Mouse (Mus musculus): Measurements from ENCODE around the gene Ngef. TPM values are rescaled to one million over a fixed set of nuclear protein-coding genes. Genes with fewer than 3 reads are reported as not detected.
A peak's percentile ranks its signal among the peaks of the same experiment; 100 is the strongest.

Ngef gene
- polyA plus RNA-seq, 1 experiment from 2014 or later, result 2.9 TPM

DNA sequence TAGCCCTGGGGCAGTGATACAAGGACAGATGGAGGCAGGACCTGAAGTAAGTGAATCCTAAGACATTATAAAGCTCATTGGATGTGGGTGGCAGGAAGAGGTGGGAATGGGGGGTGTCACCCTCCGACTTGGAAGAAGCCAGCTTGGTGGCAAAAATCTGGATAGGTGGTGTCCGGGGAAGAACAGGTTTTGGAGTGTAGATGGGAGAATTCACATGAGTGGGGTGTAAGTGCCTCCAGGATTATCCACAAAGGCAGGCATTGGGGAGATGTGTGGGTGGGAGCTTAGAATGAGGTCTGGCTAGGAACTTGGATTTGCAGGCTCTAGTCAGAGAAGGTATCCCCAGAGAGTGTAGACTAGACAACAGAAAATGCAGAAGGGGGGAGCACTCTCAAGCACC, 31.6 kb upstream of the Ngef start:
- WGBS, result 87% methylated on average over 2 of the region's 2 CpGs
- Histone ChIP-seq H3K27ac (ENCODE audit: low read depth, low read length) (no peak overlapping the region), H3K4me1 (replicated peaks; ENCODE audit: control insufficient read depth, insufficient read depth, low read length) (no peaks in the 10 kb centered on the region), H3K9me3 (ENCODE audit: control insufficient read depth, low read length) (no peaks in the 10 kb centered on the region), H3K27me3 (ENCODE audit: control insufficient read depth, insufficient read depth, low read length) (no peaks in the 10 kb centered on the region), H3K9ac (ENCODE audit: low read depth, low read length) (no peak overlapping the region), H3K4me2 (replicated peaks; ENCODE audit: low read depth, low read length) (no peak overlapping the region), H3K4me3 (ENCODE audit: low read depth, low read length) (no peak overlapping the region), H3K36me3 (ENCODE audit: control insufficient read depth, insufficient read depth, low read length) (no peaks in the 10 kb centered on the region)
- ATAC-seq (ENCODE audit: low FRiP score), result no peak
- no peak for DNase-seq (ENCODE audit: low spot score)

DNA sequence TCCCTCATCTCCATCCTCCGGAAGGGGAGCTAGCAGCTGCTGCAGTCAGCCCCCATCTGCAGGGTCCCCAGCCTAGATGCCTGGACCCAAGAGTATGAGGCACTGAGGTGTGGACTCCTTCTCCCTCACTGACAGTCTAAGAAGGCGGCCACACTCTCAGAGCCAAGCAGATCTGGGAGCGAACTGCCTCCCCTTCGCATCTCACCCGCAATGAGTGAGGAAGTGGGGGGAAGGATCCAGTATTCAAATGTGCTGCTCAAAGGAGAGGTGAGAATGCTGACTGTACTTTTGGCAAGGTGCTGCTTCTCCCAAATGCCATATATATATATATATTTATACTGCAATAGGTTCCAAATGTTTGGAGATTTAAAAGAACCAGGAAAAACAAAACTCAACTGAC, 29.7 kb upstream of the Ngef start:
- no peak for DNase-seq (ENCODE audit: low spot score)
- WGBS, result 93% methylated on average over 5 of the region's 5 CpGs

DNA sequence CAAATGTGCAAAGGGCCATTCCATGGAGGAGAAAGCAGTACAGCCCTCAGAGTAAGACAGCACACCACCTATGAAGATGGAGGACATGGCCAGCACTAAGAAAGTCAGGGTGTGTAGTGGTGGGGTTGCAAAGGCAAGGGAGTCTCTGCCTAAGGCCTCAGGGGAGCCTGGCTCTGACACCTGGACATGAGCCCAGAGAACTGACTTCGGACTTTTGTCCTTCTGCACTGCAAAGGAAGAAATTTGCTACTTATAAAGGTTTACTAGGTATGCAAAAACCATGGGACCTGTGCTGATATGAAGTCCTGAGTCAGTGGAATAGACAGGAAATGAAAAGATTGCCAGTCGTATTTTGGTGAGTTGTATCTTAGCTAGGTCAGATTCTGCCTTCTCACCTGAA, 28.1 kb upstream of the Ngef start:
- no peak for ATAC-seq (ENCODE audit: low FRiP score)
- no peak overlapping the region for H3K27ac ChIP-seq (ENCODE audit: low read depth, low read length)
- H3K4me3 ChIP-seq (ENCODE audit: low read depth, low read length), result no peak overlapping the region
- H3K36me3 ChIP-seq (ENCODE audit: control insufficient read depth, insufficient read depth, low read length), result no peaks in the 10 kb centered on the region
- H3K27me3 ChIP-seq (ENCODE audit: control insufficient read depth, insufficient read depth, low read length), result no peaks in the 10 kb centered on the region
- no peak overlapping the region for H3K9ac ChIP-seq (ENCODE audit: low read depth, low read length)
- DNase-seq (ENCODE audit: low spot score), result no peak
- H3K9me3 ChIP-seq (ENCODE audit: control insufficient read depth, low read length), result no peaks in the 10 kb centered on the region
- no peak overlapping the region for H3K4me2 ChIP-seq (replicated peaks; ENCODE audit: low read depth, low read length)
- WGBS, result 75% methylated on average over 2 of the region's 2 CpGs
- no peaks in the 10 kb centered on the region for H3K4me1 ChIP-seq (replicated peaks; ENCODE audit: control insufficient read depth, insufficient read depth, low read length)

More for the DNA sequence above, 29.7 kb upstream of the Ngef start:
- Histone ChIP-seq H3K27ac (ENCODE audit: low read depth, low read length) (no peak overlapping the region), H3K9ac (ENCODE audit: low read depth, low read length) (no peak overlapping the region), H3K4me2 (replicated peaks; ENCODE audit: low read depth, low read length) (no peak overlapping the region), H3K4me3 (ENCODE audit: low read depth, low read length) (no peak overlapping the region), H3K27me3 (ENCODE audit: control insufficient read depth, insufficient read depth, low read length) (no peaks in the 10 kb centered on the region), H3K9me3 (ENCODE audit: control insufficient read depth, low read length) (no peaks in the 10 kb centered on the region), H3K36me3 (ENCODE audit: control insufficient read depth, insufficient read depth, low read length) (no peaks in the 10 kb centered on the region), H3K4me1 (replicated peaks; ENCODE audit: control insufficient read depth, insufficient read depth, low read length) (no peaks in the 10 kb centered on the region)
- ATAC-seq (ENCODE audit: low FRiP score), result no peak

DNA sequence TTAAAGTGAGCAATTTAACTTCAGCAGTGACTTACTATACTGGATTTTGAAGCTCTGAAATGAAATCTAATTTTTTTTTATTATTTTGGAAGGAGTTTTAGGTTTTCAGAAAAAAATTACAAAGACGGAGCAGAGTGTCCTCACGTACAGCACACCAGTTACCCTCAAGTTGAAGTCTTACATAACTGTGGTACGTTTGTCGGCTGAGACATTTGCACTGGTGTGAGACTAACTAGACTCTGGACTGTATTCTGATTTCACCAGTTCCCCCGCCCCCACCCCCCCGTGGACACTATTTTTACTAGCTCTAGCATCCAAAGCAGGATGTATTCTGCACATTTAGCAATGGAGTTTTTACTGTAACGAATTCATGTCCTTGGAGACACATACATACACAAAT, 26.9 kb upstream of the Ngef start:
- Histone ChIP-seq H3K9me3 (ENCODE audit: control insufficient read depth, low read length) (no peaks in the 10 kb centered on the region), H3K27ac (ENCODE audit: low read depth, low read length) (no peak overlapping the region), H3K36me3 (ENCODE audit: control insufficient read depth, insufficient read depth, low read length) (no peaks in the 10 kb centered on the region), H3K27me3 (ENCODE audit: control insufficient read depth, insufficient read depth, low read length) (no peaks in the 10 kb centered on the region), H3K4me2 (replicated peaks; ENCODE audit: low read depth, low read length) (no peak overlapping the region), H3K4me1 (replicated peaks; ENCODE audit: control insufficient read depth, insufficient read depth, low read length) (no peaks in the 10 kb centered on the region), H3K9ac (ENCODE audit: low read depth, low read length) (no peak overlapping the region), H3K4me3 (ENCODE audit: low read depth, low read length) (no peak overlapping the region)
- 81% methylated on average over 7 of the region's 7 CpGs for WGBS
- DNase-seq (ENCODE audit: low spot score), result no peak
- ATAC-seq (ENCODE audit: low FRiP score), result no peak

DNA sequence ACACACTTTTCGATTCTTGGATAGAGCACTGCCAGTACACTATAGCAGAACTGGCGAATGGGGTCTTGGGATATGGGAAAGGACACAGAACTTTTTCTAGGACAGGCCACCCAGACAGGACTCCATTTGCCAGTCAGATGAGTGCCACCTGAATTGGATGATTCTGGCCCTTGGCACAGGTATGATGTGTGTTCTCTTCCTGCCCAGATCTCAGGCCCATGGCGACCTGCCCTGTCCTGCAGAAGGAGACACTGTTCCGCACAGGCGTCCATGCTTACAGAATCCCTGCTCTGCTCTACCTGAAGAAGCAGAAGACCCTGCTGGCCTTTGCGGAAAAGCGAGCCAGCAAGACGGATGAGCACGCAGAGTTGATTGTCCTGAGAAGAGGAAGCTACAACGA, 21.0 kb upstream of the Ngef start:
- ATAC-seq (ENCODE audit: low FRiP score) (no peak), DNase-seq (ENCODE audit: low spot score) (no peak)
- 97% methylated on average over 10 of the region's 10 CpGs for WGBS
- no peaks in the 10 kb centered on the region for H3K9me3 ChIP-seq (ENCODE audit: control insufficient read depth, low read length)
- no peaks in the 10 kb centered on the region for H3K36me3 ChIP-seq (ENCODE audit: control insufficient read depth, insufficient read depth, low read length)
- no peaks in the 10 kb centered on the region for H3K4me1 ChIP-seq (replicated peaks; ENCODE audit: control insufficient read depth, insufficient read depth, low read length)
- H3K27ac ChIP-seq (ENCODE audit: low read depth, low read length), result no peak overlapping the region
- no peak overlapping the region for H3K4me3 ChIP-seq (ENCODE audit: low read depth, low read length)
- no peaks in the 10 kb centered on the region for H3K27me3 ChIP-seq (ENCODE audit: control insufficient read depth, insufficient read depth, low read length)
- H3K9ac ChIP-seq (ENCODE audit: low read depth, low read length), result no peak overlapping the region
- no peak overlapping the region for H3K4me2 ChIP-seq (replicated peaks; ENCODE audit: low read depth, low read length)

DNA sequence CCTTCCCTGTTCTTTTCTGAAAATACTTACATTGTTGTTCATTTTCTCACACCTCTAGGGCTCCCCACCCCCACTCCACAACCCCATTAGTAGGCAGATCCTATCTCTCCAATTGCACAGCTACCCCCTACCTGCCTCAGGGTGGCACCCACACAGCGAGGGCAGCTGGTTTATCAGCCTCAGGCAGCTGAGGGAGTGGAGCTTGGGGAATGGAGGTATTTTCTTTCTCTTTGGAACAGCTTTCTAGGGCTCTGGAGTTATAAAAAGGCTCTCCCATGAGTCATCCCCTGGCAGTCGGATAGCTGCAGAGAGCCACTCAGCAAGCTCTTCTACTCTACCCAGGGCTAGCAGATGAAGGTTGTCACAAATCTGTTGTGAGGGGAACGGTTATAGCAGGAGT, 20.6 kb upstream of the Ngef start:
- no peak for DNase-seq (ENCODE audit: low spot score)
- H3K9ac ChIP-seq (ENCODE audit: low read depth, low read length), result no peak overlapping the region
- no peaks in the 10 kb centered on the region for H3K9me3 ChIP-seq (ENCODE audit: control insufficient read depth, low read length)
- no peak for ATAC-seq (ENCODE audit: low FRiP score)
- H3K4me3 ChIP-seq (ENCODE audit: low read depth, low read length), result no peak overlapping the region
- no peaks in the 10 kb centered on the region for H3K36me3 ChIP-seq (ENCODE audit: control insufficient read depth, insufficient read depth, low read length)
- no peaks in the 10 kb centered on the region for H3K27me3 ChIP-seq (ENCODE audit: control insufficient read depth, insufficient read depth, low read length)
- WGBS, result 91% methylated on average over 3 of the region's 3 CpGs
- no peak overlapping the region for H3K4me2 ChIP-seq (replicated peaks; ENCODE audit: low read depth, low read length)
- H3K27ac ChIP-seq (ENCODE audit: low read depth, low read length), result no peak overlapping the region
- H3K4me1 ChIP-seq (replicated peaks; ENCODE audit: control insufficient read depth, insufficient read depth, low read length), result no peaks in the 10 kb centered on the region

DNA sequence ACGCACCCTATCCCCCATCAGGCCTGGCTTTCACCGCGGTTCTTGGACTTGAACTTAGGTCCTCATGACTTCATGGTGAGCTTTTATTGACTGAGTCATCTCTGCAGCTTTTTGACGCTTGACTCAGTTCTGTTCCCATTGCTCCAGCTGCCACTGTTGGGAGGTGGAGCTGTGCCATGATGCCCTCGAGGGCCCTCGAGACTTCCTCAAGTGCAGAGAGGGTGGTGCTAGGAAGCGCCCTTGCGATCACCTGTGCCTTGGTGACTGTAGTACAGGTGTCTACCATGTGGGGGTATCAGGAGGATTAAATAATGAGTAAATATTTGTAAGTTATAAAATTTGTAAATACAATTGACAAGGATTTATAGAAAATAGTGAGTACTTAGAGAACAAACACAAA, 16.3 kb upstream of the Ngef start:
- ATAC-seq (ENCODE audit: low FRiP score), result no peak
- no peak for DNase-seq (ENCODE audit: low spot score)
- Histone ChIP-seq H3K27ac (ENCODE audit: low read depth, low read length) (no peak overlapping the region), H3K4me1 (replicated peaks; ENCODE audit: control insufficient read depth, insufficient read depth, low read length) (no peaks in the 10 kb centered on the region), H3K27me3 (ENCODE audit: control insufficient read depth, insufficient read depth, low read length) (no peaks in the 10 kb centered on the region), H3K9me3 (ENCODE audit: control insufficient read depth, low read length) (no peaks in the 10 kb centered on the region), H3K4me2 (replicated peaks; ENCODE audit: low read depth, low read length) (no peak overlapping the region), H3K4me3 (ENCODE audit: low read depth, low read length) (no peak overlapping the region), H3K9ac (ENCODE audit: low read depth, low read length) (no peak overlapping the region), H3K36me3 (ENCODE audit: control insufficient read depth, insufficient read depth, low read length) (no peaks in the 10 kb centered on the region)
- WGBS, result 86% methylated on average over 8 of the region's 8 CpGs

DNA sequence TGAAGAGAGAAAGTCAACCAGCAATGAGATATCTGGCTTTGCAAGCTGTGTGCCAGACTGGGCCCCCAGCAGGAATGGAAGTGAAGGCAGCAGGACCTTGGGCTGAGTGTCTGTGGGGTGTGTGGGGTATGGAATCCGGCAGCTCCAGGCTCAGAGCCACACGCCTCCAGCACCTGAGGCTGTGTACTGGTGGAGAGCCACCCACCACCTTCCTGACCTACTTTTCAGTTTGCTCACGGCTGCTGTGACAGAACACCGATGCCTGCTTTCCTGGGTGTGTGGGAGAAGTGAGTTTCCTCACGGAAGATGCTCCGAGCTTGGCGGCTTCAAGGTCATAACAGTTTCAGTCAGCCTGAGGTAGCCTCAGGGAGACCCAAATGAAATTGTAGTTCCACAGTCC, 15.5 kb upstream of the Ngef start:
- no peak overlapping the region for H3K27ac ChIP-seq (ENCODE audit: low read depth, low read length)
- DNase-seq (ENCODE audit: low spot score) (no peak), ATAC-seq (ENCODE audit: low FRiP score) (no peak)
- H3K27me3 ChIP-seq (ENCODE audit: control insufficient read depth, insufficient read depth, low read length), result no peaks in the 10 kb centered on the region
- WGBS, result 94% methylated on average over 7 of the region's 7 CpGs
- H3K9me3 ChIP-seq (ENCODE audit: control insufficient read depth, low read length), result no peaks in the 10 kb centered on the region
- H3K36me3 ChIP-seq (ENCODE audit: control insufficient read depth, insufficient read depth, low read length), result no peaks in the 10 kb centered on the region
- no peak overlapping the region for H3K4me2 ChIP-seq (replicated peaks; ENCODE audit: low read depth, low read length)
- H3K4me1 ChIP-seq (replicated peaks; ENCODE audit: control insufficient read depth, insufficient read depth, low read length), result no peaks in the 10 kb centered on the region
- H3K4me3 ChIP-seq (ENCODE audit: low read depth, low read length), result no peak overlapping the region
- no peak overlapping the region for H3K9ac ChIP-seq (ENCODE audit: low read depth, low read length)

DNA sequence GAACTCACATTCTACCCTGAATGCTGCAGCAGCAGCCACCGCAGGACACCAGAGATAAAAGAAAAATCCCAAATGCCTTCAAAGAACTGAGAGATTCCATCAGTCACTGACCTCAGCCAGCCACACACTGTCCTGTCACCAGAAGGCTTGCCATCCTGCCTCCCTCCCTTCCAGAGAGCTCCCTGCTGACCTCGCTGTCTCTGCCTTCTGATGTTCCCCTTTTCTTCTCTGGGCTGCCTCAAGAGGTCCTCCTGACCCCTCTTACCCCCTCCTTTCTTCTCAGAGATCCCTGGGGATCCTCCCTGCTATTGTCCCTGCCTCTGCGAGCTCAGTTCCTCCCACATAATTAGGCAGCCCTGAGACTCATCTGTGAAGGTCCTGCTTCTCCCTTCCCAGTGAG, 7.2 kb upstream of the Ngef start:
- DNase-seq (ENCODE audit: low spot score), result peak; percentile 63
- H3K4me3 ChIP-seq (ENCODE audit: low read depth, low read length), result no peak overlapping the region
- peaks cover 4% of the 10 kb centered on the region; the same call in 1 of the 2 replicates for H3K27me3 ChIP-seq (ENCODE audit: control insufficient read depth, insufficient read depth, low read length)
- H3K9me3 ChIP-seq (ENCODE audit: control insufficient read depth, low read length), result no peaks in the 10 kb centered on the region
- H3K36me3 ChIP-seq (ENCODE audit: control insufficient read depth, insufficient read depth, low read length), result no peaks in the 10 kb centered on the region
- peak; percentile 67; the same call in 1 of the 2 replicates for ATAC-seq (ENCODE audit: low FRiP score)
- 3% methylated on average over 3 of the region's 3 CpGs for WGBS
- no peak overlapping the region for H3K9ac ChIP-seq (ENCODE audit: low read depth, low read length)
- H3K4me1 ChIP-seq (replicated peaks; ENCODE audit: control insufficient read depth, insufficient read depth, low read length), result no peaks in the 10 kb centered on the region
- no peak overlapping the region for H3K4me2 ChIP-seq (replicated peaks; ENCODE audit: low read depth, low read length)
- H3K27ac ChIP-seq (ENCODE audit: low read depth, low read length), result no peak overlapping the region

Measured in hindbrain, embryonic 11.5 days (tissue).